Mouse (Mus musculus) neural tube, embryonic 13.5 days (tissue): ENCODE data around the gene Brpf3. TPM values are rescaled to one million over a fixed set of nuclear protein-coding genes. Genes with fewer than 3 reads are reported as not detected.

Experiments used
- ATAC-seq: fragments of 200-750 bp; cut with Nextera tagmentation; 2 replicates; pipeline ENCODE4 v1.8.0; 2017; ENCODE audit warnings: low read depth, mild to moderate bottlenecking, moderate TSS enrichment, moderate library complexity
- H3K27ac ChIP-seq: fragments of 300-500 bp; sonication (generic); replicated peaks from 2 replicates; pipeline ENCODE4 v1.5.1; 2015; ENCODE audit warnings: moderate library complexity, mild to moderate bottlenecking, inconsistent platforms
- H3K27me3 ChIP-seq: fragments of 300-500 bp; sonication (generic); 2 replicates; pipeline ENCODE4 v1.6.1; 2015; ENCODE audit warnings: mild to moderate bottlenecking, inconsistent platforms
- H3K36me3 ChIP-seq: fragments of 300-500 bp; sonication (generic); 2 replicates; pipeline ENCODE4 v1.6.1; 2015; ENCODE audit warnings: mild to moderate bottlenecking, inconsistent platforms
- H3K4me1 ChIP-seq: fragments of 300-500 bp; sonication (generic); replicated peaks from 2 replicates; pipeline ENCODE4 v1.6.1; 2015; ENCODE audit warnings: inconsistent platforms
- H3K4me2 ChIP-seq: fragments of 300-500 bp; sonication (generic); 2 replicates; pipeline ENCODE4 v1.6.1; 2015; ENCODE audit warnings: inconsistent platforms, mild to moderate bottlenecking, moderate library complexity
- H3K4me3 ChIP-seq: fragments of 300-500 bp; sonication (generic); 2 replicates; pipeline ENCODE4 v1.5.1; 2015; ENCODE audit warnings: mild to moderate bottlenecking, inconsistent platforms
- H3K9ac ChIP-seq: fragments of 300-500 bp; sonication (generic); 2 replicates; pipeline ENCODE4 v1.6.1; 2015; ENCODE audit warnings: moderate library complexity, mild to moderate bottlenecking, inconsistent platforms
- H3K9me3 ChIP-seq: fragments of 300-500 bp; sonication (generic); 2 replicates; pipeline ENCODE4 v1.6.1; 2016; ENCODE audit warnings: inconsistent platforms
- WGBS: fragments of 180-500 bp; shearing (Covaris S2); methylation state at CpG from one replicate; pipeline ENCODE4 v1.1.7; 2015; 5-methylcytosine and 5-hydroxymethylcytosine counted together
- polyA plus RNA-seq: library from polyadenylated mRNA; unstranded; fragments of >200 nt; fragmentation: Nextera tagmentation; extraction: Ambion mirVana; gene quantifications from 2 replicates; pipeline ENCODE4 v1.2.1, GENCODE M21; 2015

The Brpf3 gene
- polyA plus RNA-seq, 1 experiment from 2014 or later, result 7.1 TPM

- Histone ChIP-seq H3K27me3 (no peaks in the 10 kb centered on the region), H3K4me1 (no peaks in the 10 kb centered on the region), H3K4me3 (no peak overlapping the region), H3K9ac (no peak overlapping the region), H3K4me2 (no peak overlapping the region), H3K36me3 (peaks cover 96% of the 10 kb centered on the region), H3K27ac (no peak overlapping the region), H3K9me3 (no peaks in the 10 kb centered on the region)
- 95% methylated on average over 25 of the region's 25 CpGs for WGBS
- no peak for ATAC-seq
Measured at GRCm38 (mm10) chr17:28816875-28817811, 16.3 kb downstream of the Brpf3 start.

GRCm38 (mm10) chr17:28820189-28820588, 19.3 kb downstream of the Brpf3 start:
- no peak for ATAC-seq
- H3K4me1 ChIP-seq, result no peaks in the 10 kb centered on the region
- H3K36me3 ChIP-seq, result peaks cover 96% of the 10 kb centered on the region
- WGBS, result 75% methylated on average over 2 of the region's 2 CpGs
- H3K27me3 ChIP-seq, result no peaks in the 10 kb centered on the region
- H3K27ac ChIP-seq, result no peak overlapping the region
- no peaks in the 10 kb centered on the region for H3K9me3 ChIP-seq
- no peak overlapping the region for H3K9ac ChIP-seq
- H3K4me3 ChIP-seq, result no peak overlapping the region
- no peak overlapping the region for H3K4me2 ChIP-seq

- H3K4me3 ChIP-seq, result no peak overlapping the region
- no peak overlapping the region for H3K9ac ChIP-seq
- 96% methylated on average over 13 of the region's 13 CpGs for WGBS
- H3K4me1 ChIP-seq, result no peaks in the 10 kb centered on the region
- H3K27me3 ChIP-seq, result no peaks in the 10 kb centered on the region
- no peak overlapping the region for H3K4me2 ChIP-seq
- H3K36me3 ChIP-seq, result peaks cover 99% of the 10 kb centered on the region
- no peak overlapping the region for H3K27ac ChIP-seq
- no peak for ATAC-seq
- no peaks in the 10 kb centered on the region for H3K9me3 ChIP-seq
Measured at GRCm38 (mm10) chr17:28823004-28823745, 22.3 kb downstream of the Brpf3 start.

- no peak overlapping the region for H3K4me2 ChIP-seq
- H3K4me3 ChIP-seq, result no peak overlapping the region
- H3K36me3 ChIP-seq, result peaks cover 99% of the 10 kb centered on the region
- no peaks in the 10 kb centered on the region for H3K9me3 ChIP-seq
- no peak overlapping the region for H3K9ac ChIP-seq
- no peaks in the 10 kb centered on the region for H3K27me3 ChIP-seq
- no peaks in the 10 kb centered on the region for H3K4me1 ChIP-seq
- no peak overlapping the region for H3K27ac ChIP-seq
- ATAC-seq, result no peak
- 79% methylated on average over 11 of the region's 11 CpGs for WGBS
Measured at GRCm38 (mm10) chr17:28823749-28824148, 22.9 kb downstream of the Brpf3 start.

- Histone ChIP-seq H3K4me1 (no peaks in the 10 kb centered on the region), H3K36me3 (peaks cover 100% of the 10 kb centered on the region), H3K4me3 (no peak overlapping the region), H3K9ac (no peak overlapping the region), H3K4me2 (no peak overlapping the region), H3K27ac (no peak overlapping the region), H3K27me3 (no peaks in the 10 kb centered on the region), H3K9me3 (no peaks in the 10 kb centered on the region)
- no peak for ATAC-seq
- WGBS, result 87% methylated on average over 6 of the region's 6 CpGs
Measured at GRCm38 (mm10) chr17:28824896-28825295, 24.0 kb downstream of the Brpf3 start.

GRCm38 (mm10) chr17:28825359-28826041, 24.6 kb downstream of the Brpf3 start:
- H3K27me3 ChIP-seq, result no peaks in the 10 kb centered on the region
- no peak for ATAC-seq
- WGBS, result 88% methylated on average over 6 of the region's 6 CpGs
- no peak overlapping the region for H3K4me2 ChIP-seq
- no peak overlapping the region for H3K4me3 ChIP-seq
- peaks cover 100% of the 10 kb centered on the region for H3K36me3 ChIP-seq
- no peaks in the 10 kb centered on the region for H3K9me3 ChIP-seq
- H3K4me1 ChIP-seq, result no peaks in the 10 kb centered on the region
- H3K9ac ChIP-seq, result no peak overlapping the region
- no peak overlapping the region for H3K27ac ChIP-seq

GRCm38 (mm10) chr17:28827665-28828231, 26.9 kb downstream of the Brpf3 start:
- ATAC-seq, result no peak
- peaks cover 98% of the 10 kb centered on the region for H3K36me3 ChIP-seq

GRCm38 (mm10) chr17:28829120-28829519, 28.2 kb downstream of the Brpf3 start:
- Histone ChIP-seq H3K4me1 (no peaks in the 10 kb centered on the region), H3K9me3 (no peaks in the 10 kb centered on the region), H3K36me3 (peaks cover 89% of the 10 kb centered on the region), H3K27ac (no peak overlapping the region), H3K4me3 (no peak overlapping the region), H3K9ac (no peak overlapping the region), H3K4me2 (no peak overlapping the region), H3K27me3 (no peaks in the 10 kb centered on the region)
- no peak for ATAC-seq
- WGBS, result 93% methylated on average over 14 of the region's 14 CpGs

More at GRCm38 (mm10) chr17:28827665-28828231, 26.9 kb downstream of the Brpf3 start:
- 92% methylated on average over 8 of the region's 8 CpGs for WGBS
- no peaks in the 10 kb centered on the region for H3K27me3 ChIP-seq
- no peaks in the 10 kb centered on the region for H3K4me1 ChIP-seq
- H3K9me3 ChIP-seq, result no peaks in the 10 kb centered on the region
- H3K9ac ChIP-seq, result no peak overlapping the region
- no peak overlapping the region for H3K4me2 ChIP-seq
- H3K27ac ChIP-seq, result no peak overlapping the region
- H3K4me3 ChIP-seq, result no peak overlapping the region

GRCm38 (mm10) chr17:28831065-28831464, 30.2 kb downstream of the Brpf3 start:
- no peak overlapping the region for H3K27ac ChIP-seq
- H3K36me3 ChIP-seq, result peaks cover 83% of the 10 kb centered on the region
- 59% methylated on average over 8 of the region's 8 CpGs for WGBS
- no peaks in the 10 kb centered on the region for H3K27me3 ChIP-seq
- H3K4me3 ChIP-seq, result no peak overlapping the region
- no peak overlapping the region for H3K4me2 ChIP-seq
- no peaks in the 10 kb centered on the region for H3K9me3 ChIP-seq
- no peak overlapping the region for H3K9ac ChIP-seq
- ATAC-seq, result no peak
- no peaks in the 10 kb centered on the region for H3K4me1 ChIP-seq

- WGBS, result 87% methylated on average over 9 of the region's 9 CpGs
- no peak overlapping the region for H3K4me3 ChIP-seq
- no peaks in the 10 kb centered on the region for H3K4me1 ChIP-seq
- H3K36me3 ChIP-seq, result peaks cover 83% of the 10 kb centered on the region
- no peaks in the 10 kb centered on the region for H3K27me3 ChIP-seq
- no peak overlapping the region for H3K4me2 ChIP-seq
- H3K9me3 ChIP-seq, result no peaks in the 10 kb centered on the region
- no peak overlapping the region for H3K9ac ChIP-seq
- no peak for ATAC-seq
- no peak overlapping the region for H3K27ac ChIP-seq
Measured at GRCm38 (mm10) chr17:28832040-28832439, 31.1 kb downstream of the Brpf3 start.

- Histone ChIP-seq H3K9ac (no peak overlapping the region), H3K9me3 (no peaks in the 10 kb centered on the region), H3K4me2 (no peak overlapping the region), H3K4me1 (no peaks in the 10 kb centered on the region), H3K27me3 (no peaks in the 10 kb centered on the region), H3K36me3 (peaks cover 83% of the 10 kb centered on the region), H3K4me3 (no peak overlapping the region), H3K27ac (no peak overlapping the region)
- ATAC-seq, result no peak
- WGBS, result 97% methylated on average over 3 of the region's 3 CpGs
Measured at GRCm38 (mm10) chr17:28832875-28833274, 32.0 kb downstream of the Brpf3 start.

- H3K9me3 ChIP-seq, result no peaks in the 10 kb centered on the region
- H3K4me3 ChIP-seq, result no peak overlapping the region
- H3K4me2 ChIP-seq, result no peak overlapping the region
- H3K27me3 ChIP-seq, result no peaks in the 10 kb centered on the region
- WGBS, result 82% methylated on average over 10 of the region's 10 CpGs
- H3K27ac ChIP-seq, result no peak overlapping the region
- H3K4me1 ChIP-seq, result no peaks in the 10 kb centered on the region
- ATAC-seq, result no peak
- peaks cover 83% of the 10 kb centered on the region for H3K36me3 ChIP-seq
- H3K9ac ChIP-seq, result no peak overlapping the region
Measured at GRCm38 (mm10) chr17:28834676-28835075, 33.8 kb downstream of the Brpf3 start.
